Mouse (Mus musculus): ENCODE data around the gene Mark4.

DNA sequence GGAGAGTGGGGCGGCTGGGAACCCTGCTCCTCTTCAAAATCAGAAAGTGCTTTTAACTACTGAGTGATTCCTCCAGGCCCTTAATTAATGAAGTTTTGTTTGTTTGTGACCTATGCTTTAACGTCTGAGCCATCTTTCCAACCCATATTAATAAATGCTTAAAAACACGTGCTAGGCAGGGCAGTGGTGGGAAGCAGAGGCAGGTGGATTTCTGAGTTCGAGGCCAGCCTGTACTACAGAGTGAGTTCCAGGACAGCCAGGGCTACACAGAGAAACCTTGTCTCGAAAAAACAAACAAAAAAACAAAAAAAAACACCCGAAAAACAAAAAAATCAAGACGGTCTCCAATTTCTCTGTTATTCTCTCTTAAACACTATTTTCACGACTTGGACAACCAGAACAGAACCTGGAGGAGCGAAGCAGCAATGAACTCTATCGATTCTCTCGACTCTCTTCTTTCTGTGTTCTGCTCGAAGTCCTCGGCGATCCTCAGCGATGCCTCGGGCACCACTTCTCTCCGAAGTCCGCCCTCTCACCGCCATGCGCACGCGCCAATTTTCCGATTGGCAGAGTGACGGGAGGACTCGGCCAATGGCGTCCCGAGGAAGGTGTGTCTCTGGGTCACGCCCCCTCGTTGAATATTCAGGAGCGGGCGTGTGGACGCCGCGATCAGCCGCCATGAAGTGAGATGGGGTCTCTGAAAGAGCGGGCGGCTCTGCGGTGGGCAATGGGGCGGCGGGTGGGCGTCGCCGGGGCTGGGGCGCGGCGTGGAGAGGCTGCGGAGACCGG is 77.0 kb downstream of the Mark4 start, which contains the start of gene Ercc2:
- TF ChIP-seq CTCF (IDR thresholded peaks at IDR 0.05; ENCODE audit: borderline replicate concordance, control insufficient read depth, extremely low read depth, insufficient read depth, low read length, poor library complexity) = no peak
- TF ChIP-seq POLR2A (IDR thresholded peaks at IDR 0.05; ENCODE audit: control insufficient read depth, extremely low read depth, insufficient read depth, low read length, poor library complexity) = no peak
